9 mouse cellular contexts compared by ENCODE assay signal in the genomic region with DNA sequence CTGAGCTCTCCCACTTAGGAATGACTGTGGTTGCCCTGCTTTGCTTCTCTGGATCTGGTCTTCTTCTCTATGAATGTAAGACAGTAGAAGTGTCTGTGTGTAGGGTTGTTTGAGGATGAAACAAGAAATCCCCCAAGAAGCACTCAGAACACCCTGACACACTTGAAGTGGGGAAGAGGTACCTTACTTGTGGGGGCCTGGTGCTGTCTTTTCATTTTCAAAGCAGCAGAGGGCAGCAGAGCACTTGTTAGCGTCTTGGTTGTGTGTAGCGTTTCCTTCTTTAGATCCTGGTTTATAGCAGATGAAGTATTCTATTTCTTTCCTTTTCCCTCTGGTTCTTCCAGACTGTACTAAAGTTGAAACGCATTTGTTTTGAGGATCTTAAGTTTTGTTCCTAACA. TPM values are rescaled to one million over a fixed set of nuclear protein-coding genes. Genes with fewer than 3 reads are reported as not detected.
DNase-seq lines count a peak whose midpoint lies in the region; ATAC-seq and TF ChIP-seq lines count a peak whose summit lies in the region.
"Had no signal": no experiment of that assay in that cellular context is flagged by ENCODE, and none has a peak within 500 bp of the region (broad histone marks: within the 10 kb centered on the region; RNA-seq: fewer than 3 reads in every experiment).

No protein-coding gene starts in this region.

- TF ChIP-seq EP300 in liver, postnatal 0 days (IDR thresholded peaks at IDR 0.05; ENCODE audit: low read depth), result no peak

- H3K9me3 ChIP-seq in neural tube, embryonic 11.5 days (ENCODE audit: control insufficient read depth, low read length), result no peaks in the 10 kb centered on the region
- H3K9me3 ChIP-seq in neural tube, embryonic 15.5 days (replicated peaks), result no peaks in the 10 kb centered on the region
- no peaks in the 10 kb centered on the region for H3K9me3 ChIP-seq in intestine, postnatal 0 days (ENCODE audit: control insufficient read depth)
- H3K9me3 ChIP-seq in liver, postnatal 0 days (ENCODE audit: low read length), result no peaks in the 10 kb centered on the region
- H3K9me3 ChIP-seq: heart, embryonic 13.5 days had no signal

- no peak overlapping the region for H3K27ac ChIP-seq in neural tube, embryonic 11.5 days (ENCODE audit: low read depth, low read length)
- no peak overlapping the region for H3K27ac ChIP-seq in neural tube, embryonic 15.5 days (replicated peaks)
- H3K27ac ChIP-seq in intestine, postnatal 0 days (ENCODE audit: low read depth, low read length), result no peak overlapping the region
- no peak overlapping the region for H3K27ac ChIP-seq in liver, postnatal 0 days (ENCODE audit: low read depth)
- H3K27ac ChIP-seq: heart, embryonic 13.5 days had no signal

- peaks cover 11% of the 10 kb centered on the region for H3K36me3 ChIP-seq in neural tube, embryonic 11.5 days (ENCODE audit: control insufficient read depth, insufficient read depth, low read length)
- H3K36me3 ChIP-seq in neural tube, embryonic 15.5 days, result peaks cover 65% of the 10 kb centered on the region
- peaks cover 79% of the 10 kb centered on the region for H3K36me3 ChIP-seq in intestine, postnatal 0 days (ENCODE audit: control insufficient read depth, insufficient read depth)
- peaks cover 66% of the 10 kb centered on the region for H3K36me3 ChIP-seq in liver, postnatal 0 days (replicated peaks; ENCODE audit: insufficient read depth, low read length)

- no peak overlapping the region for H3K9ac ChIP-seq in neural tube, embryonic 11.5 days (ENCODE audit: low read length)
- H3K9ac ChIP-seq in neural tube, embryonic 15.5 days (replicated peaks), result no peak overlapping the region
- no peak overlapping the region for H3K9ac ChIP-seq in intestine, postnatal 0 days (ENCODE audit: low read depth, low read length)
- H3K9ac ChIP-seq in liver, postnatal 0 days (replicated peaks), result no peak overlapping the region
- H3K9ac ChIP-seq: heart, embryonic 13.5 days had no signal

- peak; percentile 84 for TF ChIP-seq CTCF in intestine, postnatal 0 days (IDR thresholded peaks at IDR 0.05; ENCODE audit: low read depth)
- peak; percentile 71 for TF ChIP-seq CTCF in liver, postnatal 0 days (IDR thresholded peaks at IDR 0.05; ENCODE audit: low read depth)

- H3K4me3 ChIP-seq in neural tube, embryonic 11.5 days (ENCODE audit: low read depth, low read length), result no peak overlapping the region
- H3K4me3 ChIP-seq in neural tube, embryonic 15.5 days (replicated peaks), result no peak overlapping the region
- H3K4me3 ChIP-seq in intestine, postnatal 0 days (ENCODE audit: low read depth, low read length), result no peak overlapping the region
- H3K4me3 ChIP-seq in liver, postnatal 0 days (ENCODE audit: low read depth, low read length), result no peak overlapping the region
- H3K4me3 ChIP-seq: heart, embryonic 13.5 days had no signal

- H3K4me1 ChIP-seq in neural tube, embryonic 11.5 days (ENCODE audit: control insufficient read depth, insufficient read depth, low read length), result no peaks in the 10 kb centered on the region
- no peaks in the 10 kb centered on the region for H3K4me1 ChIP-seq in neural tube, embryonic 15.5 days
- H3K4me1 ChIP-seq in intestine, postnatal 0 days (replicated peaks; ENCODE audit: control insufficient read depth, insufficient read depth, low read length), result no peaks in the 10 kb centered on the region
- no peaks in the 10 kb centered on the region for H3K4me1 ChIP-seq in liver, postnatal 0 days (ENCODE audit: insufficient read depth)

- no peak for ATAC-seq in neural tube, embryonic 11.5 days (ENCODE audit: insufficient read depth, low FRiP score, low TSS enrichment)
- ATAC-seq in neural tube, embryonic 15.5 days (ENCODE audit: low FRiP score), result no peak
- ATAC-seq in intestine, postnatal 0 days, result no peak
- no peak for ATAC-seq in liver, postnatal 0 days

- no peak overlapping the region for H3K4me2 ChIP-seq in neural tube, embryonic 11.5 days (ENCODE audit: low read depth)
- no peak overlapping the region for H3K4me2 ChIP-seq in neural tube, embryonic 15.5 days
- no peak overlapping the region for H3K4me2 ChIP-seq in intestine, postnatal 0 days (replicated peaks; ENCODE audit: low read depth)
- no peak overlapping the region for H3K4me2 ChIP-seq in liver, postnatal 0 days (ENCODE audit: low read depth, low read length)
- H3K4me2 ChIP-seq: heart, embryonic 13.5 days had no signal

- 33% methylated on average over 3 of the region's 3 CpGs for WGBS in neural tube, embryonic 11.5 days
- 18% methylated on average over 3 of the region's 3 CpGs for WGBS in neural tube, embryonic 15.5 days
- 18% methylated on average over 3 of the region's 3 CpGs for WGBS in intestine, postnatal 0 days
- WGBS in liver, postnatal 0 days (ENCODE audit: insufficient replicate concordance), result 22% methylated on average over 3 of the region's 3 CpGs

- DNase-seq in neural tube, embryonic 11.5 days (ENCODE audit: low spot score), result peak; percentile 46
- DNase-seq in ZHBTc4 (ENCODE audit: low read depth, low spot score), result peak; percentile 67
- DNase-seq in embryo, embryonic 11.5 days (ENCODE audit: low read depth, low spot score), result peak; percentile 47
- peak; percentile 27 for DNase-seq in liver, postnatal 0 days
- DNase-seq in right cerebral cortex, postnatal 25 days, result peak; percentile 56
- no peak for DNase-seq in urinary bladder, postnatal 10 days (ENCODE audit: low spot score)

- H3K27me3 ChIP-seq in neural tube, embryonic 11.5 days (ENCODE audit: control insufficient read depth, insufficient read depth, low read length), result no peaks in the 10 kb centered on the region
- no peaks in the 10 kb centered on the region for H3K27me3 ChIP-seq in neural tube, embryonic 15.5 days (replicated peaks)
- H3K27me3 ChIP-seq in intestine, postnatal 0 days (replicated peaks; ENCODE audit: control insufficient read depth, insufficient read depth, low read length), result no peaks in the 10 kb centered on the region
- no peaks in the 10 kb centered on the region for H3K27me3 ChIP-seq in liver, postnatal 0 days (ENCODE audit: insufficient read depth, low read length)
- H3K27me3 ChIP-seq: heart, embryonic 13.5 days had no signal

RNA-seq across cellular contexts. Expression of a gene that starts 8.2 kb away (rescaled TPM):
- polyA plus RNA-seq in neural tube, embryonic 11.5 days (2014; fragmentation: Nextera tagmentation; extraction: Ambion mirVana), result 0.73 and 0.95 TPM in 2 replicates
- polyA plus RNA-seq in neural tube, embryonic 15.5 days (2015; fragmentation: Nextera tagmentation; extraction: Ambion mirVana), result 0.44 and 0.46 TPM in 2 replicates
- 0.09 and 0.21 TPM in 2 replicates for polyA plus RNA-seq in intestine, postnatal 0 days (2015; fragmentation: Nextera tagmentation; extraction: Ambion mirVana)
- polyA plus RNA-seq in liver, postnatal 0 days (2015; fragmentation: Nextera tagmentation; extraction: Ambion mirVana), result 0.07 and 0.17 TPM in 2 replicates

RNA-seq across cellular contexts. Expression of a gene that starts 8.7 kb away (rescaled TPM):
- polyA plus RNA-seq in neural tube, embryonic 11.5 days (2014; fragmentation: Nextera tagmentation; extraction: Ambion mirVana), result 261 and 267 TPM in 2 replicates
- 225 and 255 TPM in 2 replicates for polyA plus RNA-seq in neural tube, embryonic 15.5 days (2015; fragmentation: Nextera tagmentation; extraction: Ambion mirVana)
- polyA plus RNA-seq in intestine, postnatal 0 days (2015; fragmentation: Nextera tagmentation; extraction: Ambion mirVana), result 148 and 153 TPM in 2 replicates
- 74.2 and 86.1 TPM in 2 replicates for polyA plus RNA-seq in liver, postnatal 0 days (2015; fragmentation: Nextera tagmentation; extraction: Ambion mirVana)

RNA-seq across cellular contexts. Expression of a gene that starts 59.8 kb away (rescaled TPM):
- polyA plus RNA-seq in neural tube, embryonic 11.5 days (2014; fragmentation: Nextera tagmentation; extraction: Ambion mirVana), result not detected in 2 replicates
- polyA plus RNA-seq in neural tube, embryonic 15.5 days (2015; fragmentation: Nextera tagmentation; extraction: Ambion mirVana), result 1.8 TPM in 1 of 2 replicates, not detected in the other
- 0.26 and 0.78 TPM in 2 replicates for polyA plus RNA-seq in intestine, postnatal 0 days (2015; fragmentation: Nextera tagmentation; extraction: Ambion mirVana)
- not detected in 2 replicates for polyA plus RNA-seq in liver, postnatal 0 days (2015; fragmentation: Nextera tagmentation; extraction: Ambion mirVana)
- polyA plus RNA-seq: heart, embryonic 13.5 days had no signal
